Mouse (Mus musculus) heart, postnatal 4 days (tissue): Measurements from ENCODE around the gene Epb41l2. TPM values are rescaled to one million over a fixed set of nuclear protein-coding genes. Genes with fewer than 3 reads are reported as not detected.

Source experiments
- DNase-seq: peaks from one replicate; pipeline ENCODE4 v3.0.0; 2021
- total RNA-seq, 2 experiments: library from RNA; stranded (reverse); gene quantifications; 2 replicates each; pipeline ENCODE4 v1.2.3; 2021

Gene Epb41l2
- total RNA-seq, 2 experiments from 2014 or later, result 90.5 to 91.5 TPM

GRCm38 (mm10) chr10:25400646-25401045, 41.0 kb downstream of the Epb41l2 start:
- DNase-seq, result no peak

DNA sequence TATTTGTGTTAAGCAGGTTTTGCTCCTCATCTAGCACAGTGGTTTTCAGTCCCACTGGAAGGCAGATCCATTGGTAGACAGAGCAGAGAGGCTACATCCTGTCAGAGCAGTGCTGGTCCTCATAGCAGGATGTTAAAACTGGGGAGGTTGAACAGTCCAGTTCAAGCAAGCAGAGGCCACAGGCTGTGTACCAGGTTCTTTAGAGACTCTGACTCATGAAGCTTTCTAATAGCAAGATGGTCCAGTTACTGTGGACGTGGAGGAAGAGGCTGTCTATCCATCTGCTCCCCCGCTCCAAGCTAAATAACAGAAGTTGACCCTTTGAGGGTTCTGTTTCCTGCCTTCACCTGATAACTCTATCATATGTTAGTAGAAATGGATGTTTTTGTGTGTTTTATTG, 41.8 kb downstream of the Epb41l2 start:
- no peak for DNase-seq

DNA sequence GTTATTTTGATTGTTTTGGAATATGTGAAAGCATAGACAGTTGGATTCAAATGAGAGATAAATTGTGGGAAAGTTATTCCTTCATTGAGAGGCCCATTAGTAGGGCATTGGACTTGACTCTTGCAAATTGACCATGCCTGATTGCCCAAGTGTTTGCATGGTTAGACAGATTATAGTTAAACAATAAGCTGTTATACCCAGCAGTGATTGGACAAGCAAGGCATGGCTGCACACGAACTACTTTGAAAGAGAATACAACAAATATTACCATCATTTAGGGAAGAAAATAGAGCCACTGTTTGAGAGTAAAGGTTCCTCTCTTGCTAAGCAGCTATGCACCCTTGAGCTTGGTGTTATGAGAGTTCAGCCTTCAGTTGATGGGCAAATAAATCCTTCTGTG, 43.3 kb downstream of the Epb41l2 start:
- no peak for DNase-seq

GRCm38 (mm10) chr10:25403813-25404701, 44.5 kb downstream of the Epb41l2 start:
- DNase-seq, result no peak

- DNase-seq, result no peak
Observed at GRCm38 (mm10) chr10:25404702-25405098, 45.1 kb downstream of the Epb41l2 start.

GRCm38 (mm10) chr10:25405551-25405950, 46.0 kb downstream of the Epb41l2 start:
- DNase-seq, result no peak

GRCm38 (mm10) chr10:25406695-25407094, 47.1 kb downstream of the Epb41l2 start:
- no peak for DNase-seq

- DNase-seq, result no peak
Observed at GRCm38 (mm10) chr10:25408136-25408650, 48.6 kb downstream of the Epb41l2 start.

- no peak for DNase-seq
Observed at GRCm38 (mm10) chr10:25411836-25412373, 52.3 kb downstream of the Epb41l2 start.

DNA sequence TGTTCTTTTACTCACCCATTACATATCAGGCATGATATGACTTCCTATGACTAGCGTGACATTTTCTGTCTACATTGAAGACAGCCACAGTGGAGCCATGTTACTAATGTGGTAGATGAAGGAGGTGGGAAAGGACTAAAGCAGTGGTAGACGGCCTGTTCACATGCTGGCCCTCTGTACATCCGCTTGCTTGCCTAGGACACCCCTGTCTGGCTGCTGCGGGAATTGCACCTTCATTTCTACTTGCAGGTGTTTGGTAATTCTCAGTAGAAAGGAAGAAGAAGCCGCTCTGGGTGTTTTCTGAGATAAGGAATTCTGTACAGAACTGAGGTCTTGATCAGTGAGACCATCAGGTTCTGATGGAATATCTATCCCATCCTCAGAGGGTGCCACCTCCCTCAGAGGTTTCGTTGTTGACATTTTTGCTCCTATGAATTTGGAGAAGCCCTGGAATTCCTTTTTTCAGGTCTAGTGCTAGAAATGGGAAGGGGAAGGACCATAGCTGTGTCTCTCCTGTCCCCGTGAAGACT, 55.7 kb downstream of the Epb41l2 start:
- DNase-seq, result peak; percentile 46

GRCm38 (mm10) chr10:25416696-25417095, 57.1 kb downstream of the Epb41l2 start:
- no peak for DNase-seq

GRCm38 (mm10) chr10:25426058-25426457, 66.5 kb downstream of the Epb41l2 start:
- peak; percentile 58 for DNase-seq

DNA sequence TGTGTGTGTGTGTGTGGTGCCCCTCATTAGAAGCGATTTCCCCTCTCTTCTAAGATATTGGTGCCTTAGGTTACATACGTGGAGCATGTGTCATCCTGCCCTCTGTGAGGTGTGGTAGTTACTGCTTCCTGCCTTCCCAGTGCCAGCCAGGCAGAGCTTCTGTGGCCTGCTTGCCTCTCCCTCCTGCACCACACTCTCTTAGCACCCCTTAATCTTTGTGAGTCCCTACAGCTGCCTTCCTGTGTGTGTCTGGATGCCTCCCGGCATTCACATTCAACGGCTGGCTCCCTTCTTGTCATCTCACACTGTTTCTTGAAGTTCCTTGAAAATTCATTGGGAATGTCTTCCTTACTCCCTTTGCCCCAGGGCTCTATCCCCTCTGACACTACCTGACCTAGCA, 67.2 kb downstream of the Epb41l2 start:
- DNase-seq, result no peak

DNA sequence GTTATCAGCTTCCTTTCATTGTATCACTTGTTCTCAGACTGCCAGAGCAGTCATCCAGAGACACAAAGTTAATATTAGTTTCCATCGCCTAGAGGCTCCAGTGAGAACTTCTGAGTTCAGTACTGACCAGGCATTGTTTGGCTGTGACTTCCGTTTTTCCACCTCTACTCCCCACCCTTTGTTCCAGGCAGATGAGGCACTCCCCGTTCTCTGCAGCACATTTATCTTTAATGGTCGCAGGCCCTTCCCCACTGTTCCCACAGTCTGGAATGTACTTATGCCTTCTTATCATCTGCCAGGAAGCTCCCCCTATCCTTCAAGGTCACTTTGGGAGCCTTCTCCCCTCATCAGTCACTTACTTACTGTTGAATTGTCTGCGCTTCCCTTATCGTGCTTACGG, 67.9 kb downstream of the Epb41l2 start:
- DNase-seq, result peak; percentile 30

DNA sequence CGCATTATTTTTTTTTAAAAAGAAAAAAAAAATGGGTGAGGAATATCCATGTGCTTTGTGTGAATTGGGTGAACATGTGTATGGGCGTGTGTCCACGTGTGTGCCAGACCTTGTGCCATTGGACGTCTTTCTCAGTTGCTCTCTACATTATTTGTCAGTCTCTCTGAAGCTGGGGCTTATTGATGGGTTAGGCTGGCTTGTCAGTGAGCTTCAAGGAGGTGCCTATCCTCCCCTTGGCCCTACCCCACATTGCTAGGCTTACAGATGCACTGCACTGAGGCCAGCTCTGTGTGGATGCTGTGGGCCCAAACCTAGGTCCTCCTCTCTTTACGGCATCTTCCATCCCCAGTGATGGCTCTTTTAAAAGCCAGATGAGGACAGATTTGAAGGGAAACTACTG, 69.1 kb downstream of the Epb41l2 start:
- no peak for DNase-seq

DNA sequence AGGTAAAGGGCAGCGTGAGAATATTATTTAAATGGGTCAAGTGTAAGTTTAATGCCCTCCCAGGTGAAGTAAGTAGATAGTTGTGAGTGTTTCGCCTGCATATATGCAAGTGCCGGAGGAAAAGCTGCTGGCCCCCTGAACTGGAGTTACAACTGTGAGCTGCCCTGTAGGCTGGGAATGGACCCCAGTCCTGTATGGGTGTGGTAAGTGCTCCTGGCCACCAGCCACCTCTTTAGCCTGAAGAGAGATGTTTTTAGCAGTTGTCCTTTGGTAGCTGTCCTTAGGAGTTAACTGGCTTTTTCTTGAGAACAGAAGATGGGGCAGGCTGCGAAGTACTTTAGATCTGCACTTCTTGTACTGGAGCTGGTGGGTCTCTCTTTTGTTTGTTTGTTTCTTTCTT, 69.7 kb downstream of the Epb41l2 start:
- no peak for DNase-seq

DNA sequence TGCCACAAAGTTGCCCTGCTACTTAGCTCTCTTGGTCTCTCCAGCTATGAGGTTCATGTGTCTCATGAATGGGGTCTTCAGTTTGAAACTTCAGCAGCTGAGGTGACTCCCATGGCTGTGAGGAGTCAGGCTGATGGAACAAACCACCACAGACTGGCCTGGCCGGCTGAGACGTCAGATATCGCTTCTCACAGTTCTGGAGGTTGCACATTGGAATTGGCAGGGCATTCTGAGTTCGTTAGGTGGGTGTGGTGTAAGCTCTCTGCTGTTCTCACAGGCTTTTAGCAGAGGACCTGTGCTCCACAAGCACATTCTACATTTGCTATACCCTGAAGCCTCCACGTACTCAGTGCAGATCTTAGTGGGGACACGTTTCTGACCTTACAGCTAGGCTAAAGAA, 71.3 kb downstream of the Epb41l2 start:
- peak; percentile 40 for DNase-seq

DNA sequence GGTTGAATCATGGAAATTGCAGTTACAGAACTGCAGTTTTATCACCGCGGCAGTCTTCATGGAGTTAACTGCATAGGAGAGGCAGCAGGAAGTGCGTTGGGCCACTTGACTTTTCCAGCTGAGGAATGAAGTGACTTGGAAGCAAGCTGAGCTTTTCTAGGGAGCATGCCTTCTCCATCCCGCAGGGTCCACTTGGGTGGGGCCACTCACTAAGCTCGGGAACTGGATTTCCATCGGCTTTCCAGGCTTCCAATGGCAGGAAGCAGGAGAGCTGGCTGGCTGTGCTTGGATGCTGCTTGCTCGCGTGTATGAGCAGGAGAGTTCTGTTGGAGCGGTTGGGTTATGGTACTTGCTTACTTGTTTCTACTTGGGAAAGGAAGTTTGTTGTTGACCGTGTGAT, 72.8 kb downstream of the Epb41l2 start:
- peak; percentile 72 for DNase-seq

DNA sequence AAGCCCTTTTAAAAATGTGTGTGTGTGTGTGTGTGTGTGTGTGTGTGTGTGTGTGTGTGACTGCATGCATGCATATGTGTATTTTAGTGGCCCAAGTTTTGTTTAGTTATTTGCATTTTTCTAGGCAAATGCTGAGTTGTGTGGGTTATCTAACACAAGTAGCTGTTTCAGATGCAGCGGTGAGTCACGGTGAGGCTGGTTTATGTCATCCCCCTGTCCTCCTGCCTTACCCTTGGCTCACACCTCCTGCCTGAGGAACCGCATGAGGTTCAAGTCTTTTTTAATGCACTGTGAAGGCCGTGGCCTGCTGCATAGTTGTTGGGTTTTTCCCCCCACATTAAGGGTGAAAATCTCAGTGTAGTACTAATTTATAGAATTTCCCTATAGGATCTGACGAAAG, 73.3 kb downstream of the Epb41l2 start:
- peak; percentile 38 for DNase-seq

GRCm38 (mm10) chr10:25433524-25433923, 73.9 kb downstream of the Epb41l2 start:
- DNase-seq, result no peak

- peak; percentile 53 for DNase-seq
Observed at GRCm38 (mm10) chr10:25434358-25435044, 74.9 kb downstream of the Epb41l2 start.

DNA sequence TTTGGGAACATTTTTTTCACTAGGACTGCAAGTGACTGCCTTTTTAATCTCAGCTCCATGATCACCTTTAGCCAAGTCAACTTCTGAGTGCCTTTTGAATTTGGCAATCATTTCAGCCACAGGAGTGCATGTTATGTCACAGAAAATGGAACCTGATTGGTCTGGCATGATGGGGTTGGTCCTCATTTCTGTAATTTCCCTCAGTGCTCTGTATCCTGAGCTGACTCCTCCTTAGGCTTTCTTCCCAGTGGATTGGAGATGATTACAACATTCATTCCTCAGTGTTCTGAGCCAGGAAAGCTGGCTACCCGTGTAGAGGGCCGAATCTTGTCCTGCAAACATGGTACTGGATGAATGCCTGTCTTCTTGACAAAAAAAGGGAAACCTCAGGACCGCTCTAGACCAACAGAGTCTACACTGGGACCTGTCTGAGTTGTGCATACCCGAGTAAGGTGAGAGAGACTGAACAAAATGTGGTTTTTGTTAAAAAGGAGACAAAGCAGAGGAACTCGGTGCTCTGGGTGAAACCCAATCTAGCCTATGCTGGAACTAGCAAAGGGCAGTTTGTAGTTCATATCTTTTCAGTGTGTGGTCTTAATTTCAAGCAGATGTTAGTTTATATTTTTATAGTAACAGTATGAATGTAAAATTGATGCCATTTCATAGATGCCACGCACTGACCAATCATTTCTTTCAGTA, 77.3 kb downstream of the Epb41l2 start:
- no peak for DNase-seq
